Mouse (Mus musculus): ENCODE data around the gene Cyp2g1. TPM values are rescaled to one million over a fixed set of nuclear protein-coding genes. Genes with fewer than 3 reads are reported as not detected.
"Not testable (repeated sequence)": the region's sequence is repeated elsewhere in the genome, so short reads cannot be mapped to it uniquely, and the experiment has no call there.

Gene Cyp2g1
- polyA plus RNA-seq, 1 experiment = not detected

GRCm38 (mm10) chr7:26779799-26780416, 28.8 kb upstream of the Cyp2g1 start:
- TF ChIP-seq POLR2A (IDR thresholded peaks at IDR 0.05; ENCODE audit: low read depth, low read length) (no peak), CTCF (conservative IDR thresholded peaks at IDR 0.05; ENCODE audit: insufficient read depth, insufficient read length, low read depth, low read length) (no peak)
- 80% methylated on average over 5 of the region's 5 CpGs for WGBS
- no peaks in the 10 kb centered on the region for H3K27me3 ChIP-seq (replicated peaks; ENCODE audit: control insufficient read depth, insufficient read depth, low read length)
- DNase-seq = no peak
- H3K4me1 ChIP-seq (ENCODE audit: control insufficient read depth, insufficient read depth, low read length) = peaks cover 11% of the 10 kb centered on the region; the same call in 1 of the 2 replicates
- H3K27ac ChIP-seq (ENCODE audit: insufficient read depth, low read depth, low read length) = no peak overlapping the region
- no peaks in the 10 kb centered on the region for H3K36me3 ChIP-seq (ENCODE audit: control insufficient read depth, insufficient read depth, low read length)
- no peak overlapping the region for H3K4me3 ChIP-seq (ENCODE audit: insufficient read depth, low read depth, low read length)

- Histone ChIP-seq H3K4me1 (ENCODE audit: control insufficient read depth, insufficient read depth, low read length) (peaks cover 11% of the 10 kb centered on the region; the same call in 1 of the 2 replicates), H3K4me3 (ENCODE audit: insufficient read depth, low read depth, low read length) (no peak overlapping the region), H3K36me3 (ENCODE audit: control insufficient read depth, insufficient read depth, low read length) (no peaks in the 10 kb centered on the region), H3K27me3 (replicated peaks; ENCODE audit: control insufficient read depth, insufficient read depth, low read length) (no peaks in the 10 kb centered on the region), H3K27ac (ENCODE audit: insufficient read depth, low read depth, low read length) (no peak overlapping the region)
- 24% methylated on average over 11 of the region's 11 CpGs for WGBS
- TF ChIP-seq CTCF (conservative IDR thresholded peaks at IDR 0.05; ENCODE audit: insufficient read depth, insufficient read length, low read depth, low read length) = no peak
- TF ChIP-seq POLR2A (IDR thresholded peaks at IDR 0.05; ENCODE audit: low read depth, low read length) = no peak
- DNase-seq = no peak
Observed at GRCm38 (mm10) chr7:26780510-26780909, 28.2 kb upstream of the Cyp2g1 start.

DNA sequence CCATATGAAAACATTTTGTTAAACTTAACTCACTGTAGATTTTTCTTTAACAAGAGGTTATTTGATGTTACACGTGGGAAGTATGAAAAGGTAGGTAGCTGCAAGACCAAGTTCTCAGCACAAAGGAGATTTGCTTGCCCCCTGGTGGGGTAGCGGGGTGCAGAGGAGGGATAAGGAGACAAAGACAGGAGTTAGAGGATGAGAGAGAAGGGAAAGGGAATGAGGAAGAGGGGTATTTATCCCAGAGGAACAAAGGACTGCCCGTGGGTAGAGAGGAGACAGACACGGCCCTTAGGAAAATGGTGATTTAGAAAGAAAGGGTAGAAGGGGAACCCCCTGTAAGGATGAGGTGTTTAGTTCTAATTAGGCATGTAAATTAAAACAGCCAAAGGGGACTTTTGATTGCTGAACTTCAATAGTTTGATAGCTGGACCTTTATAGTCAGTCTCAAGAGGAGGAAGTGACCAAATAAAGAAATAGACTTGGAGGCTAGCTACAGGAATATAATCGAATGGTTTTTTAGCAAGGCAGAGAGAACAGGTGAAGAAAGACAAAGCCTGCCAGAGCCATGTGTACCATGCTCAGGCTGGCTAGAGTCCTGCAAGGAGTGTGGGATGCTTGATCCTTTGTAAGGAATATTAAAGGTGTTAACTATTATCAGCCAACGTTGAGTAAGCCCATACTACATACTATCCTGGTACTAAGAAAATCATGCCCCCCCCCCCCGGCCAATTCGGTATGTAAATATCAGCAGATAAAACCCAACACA, 27.5 kb upstream of the Cyp2g1 start:
- WGBS = 32% methylated on average over 8 of the region's 8 CpGs
- TF ChIP-seq POLR2A (IDR thresholded peaks at IDR 0.05; ENCODE audit: low read depth, low read length) (no peak), CTCF (conservative IDR thresholded peaks at IDR 0.05; ENCODE audit: insufficient read depth, insufficient read length, low read depth, low read length) (no peak)

GRCm38 (mm10) chr7:26781767-26782131, 26.9 kb upstream of the Cyp2g1 start:
- Histone ChIP-seq H3K27me3 (replicated peaks; ENCODE audit: control insufficient read depth, insufficient read depth, low read length) (no peaks in the 10 kb centered on the region), H3K27ac (ENCODE audit: insufficient read depth, low read depth, low read length) (no peak overlapping the region), H3K36me3 (ENCODE audit: control insufficient read depth, insufficient read depth, low read length) (no peaks in the 10 kb centered on the region), H3K4me3 (ENCODE audit: insufficient read depth, low read depth, low read length) (no peak overlapping the region), H3K4me1 (ENCODE audit: control insufficient read depth, insufficient read depth, low read length) (peaks cover 11% of the 10 kb centered on the region; the same call in 1 of the 2 replicates)
- TF ChIP-seq POLR2A (IDR thresholded peaks at IDR 0.05; ENCODE audit: low read depth, low read length) (no peak), CTCF (conservative IDR thresholded peaks at IDR 0.05; ENCODE audit: insufficient read depth, insufficient read length, low read depth, low read length) (no peak)
- WGBS = 48% methylated on average over 8 of the region's 8 CpGs
- DNase-seq = no peak

More for the DNA sequence above, 27.5 kb upstream of the Cyp2g1 start:
- no peak for DNase-seq
- Histone ChIP-seq H3K4me1 (ENCODE audit: control insufficient read depth, insufficient read depth, low read length) (peaks cover 11% of the 10 kb centered on the region; the same call in 1 of the 2 replicates), H3K27ac (ENCODE audit: insufficient read depth, low read depth, low read length) (no peak overlapping the region), H3K4me3 (ENCODE audit: insufficient read depth, low read depth, low read length) (no peak overlapping the region), H3K27me3 (replicated peaks; ENCODE audit: control insufficient read depth, insufficient read depth, low read length) (no peaks in the 10 kb centered on the region), H3K36me3 (ENCODE audit: control insufficient read depth, insufficient read depth, low read length) (no peaks in the 10 kb centered on the region)

DNA sequence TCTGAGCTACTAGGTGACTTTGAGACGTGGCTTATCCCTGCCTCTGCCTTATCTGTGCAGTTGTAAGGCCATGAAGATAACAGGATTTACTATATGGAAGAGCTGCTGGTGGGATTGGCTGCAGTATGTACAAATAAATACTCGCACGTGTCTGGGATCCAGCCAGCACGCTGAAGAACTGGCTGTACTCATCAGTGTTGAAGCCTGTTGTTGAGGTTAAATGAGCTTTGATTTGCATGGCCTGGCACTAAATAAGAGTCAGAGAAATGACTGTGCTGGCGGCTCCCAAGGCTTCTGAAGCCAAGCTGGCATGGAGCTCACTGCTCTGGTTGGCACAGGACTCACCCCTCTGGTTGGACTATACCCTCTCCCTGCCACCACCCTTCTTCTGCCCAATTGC, 25.5 kb upstream of the Cyp2g1 start:
- Histone ChIP-seq H3K27ac (ENCODE audit: insufficient read depth, low read depth, low read length) (peak overlapping the region; percentile 37; the same call in 1 of the 2 replicates), H3K4me3 (ENCODE audit: insufficient read depth, low read depth, low read length) (no peak overlapping the region), H3K4me1 (ENCODE audit: control insufficient read depth, insufficient read depth, low read length) (peaks cover 11% of the 10 kb centered on the region; the same call in 1 of the 2 replicates), H3K36me3 (ENCODE audit: control insufficient read depth, insufficient read depth, low read length) (no peaks in the 10 kb centered on the region), H3K27me3 (replicated peaks; ENCODE audit: control insufficient read depth, insufficient read depth, low read length) (no peaks in the 10 kb centered on the region)
- TF ChIP-seq CTCF (conservative IDR thresholded peaks at IDR 0.05; ENCODE audit: insufficient read depth, insufficient read length, low read depth, low read length) (no peak), POLR2A (IDR thresholded peaks at IDR 0.05; ENCODE audit: low read depth, low read length) (no peak)
- peak; percentile 95 for DNase-seq
- 41% methylated on average over 5 of the region's 5 CpGs for WGBS

DNA sequence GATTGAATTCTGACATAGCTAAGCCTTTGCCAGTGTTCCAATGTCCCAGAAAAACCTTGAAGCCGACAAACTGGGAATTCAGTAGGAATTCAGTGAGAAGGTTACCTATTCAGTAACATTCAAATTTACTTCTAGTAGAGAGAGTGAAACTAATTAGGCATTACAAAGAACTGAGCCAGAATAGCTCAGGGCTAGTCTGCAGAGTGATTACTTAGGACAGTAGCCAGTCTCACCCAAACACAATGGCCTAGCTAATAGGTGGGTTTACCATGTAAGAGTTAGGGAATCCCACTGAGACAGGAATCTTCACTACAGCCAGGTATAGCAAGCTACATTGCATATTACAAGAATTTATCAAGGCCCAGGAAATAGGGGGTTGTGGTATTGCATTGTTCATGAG, 22.7 kb upstream of the Cyp2g1 start:
- H3K4me1 ChIP-seq (ENCODE audit: control insufficient read depth, insufficient read depth, low read length) = peaks cover 11% of the 10 kb centered on the region; the same call in 1 of the 2 replicates
- 30% methylated on average over 1 of the region's 1 CpGs for WGBS

GRCm38 (mm10) chr7:26789984-26790383, 18.7 kb upstream of the Cyp2g1 start:
- Histone ChIP-seq H3K4me3 (ENCODE audit: insufficient read depth, low read depth, low read length) (no peak overlapping the region), H3K36me3 (ENCODE audit: control insufficient read depth, insufficient read depth, low read length) (no peaks in the 10 kb centered on the region), H3K4me1 (ENCODE audit: control insufficient read depth, insufficient read depth, low read length) (no peaks in the 10 kb centered on the region), H3K27ac (ENCODE audit: insufficient read depth, low read depth, low read length) (no peak overlapping the region), H3K27me3 (replicated peaks; ENCODE audit: control insufficient read depth, insufficient read depth, low read length) (no peaks in the 10 kb centered on the region; the same call in 1 of the 2 replicates)
- TF ChIP-seq CTCF (conservative IDR thresholded peaks at IDR 0.05; ENCODE audit: insufficient read depth, insufficient read length, low read depth, low read length) (no peak), POLR2A (IDR thresholded peaks at IDR 0.05; ENCODE audit: low read depth, low read length) (no peak)
- no peak for DNase-seq
- WGBS = 29% methylated on average over 6 of the region's 6 CpGs

More for the DNA sequence above, 22.7 kb upstream of the Cyp2g1 start:
- not testable (repeated sequence) for H3K4me3 ChIP-seq (ENCODE audit: insufficient read depth, low read depth, low read length); H3K27me3 ChIP-seq (replicated peaks; ENCODE audit: control insufficient read depth, insufficient read depth, low read length); H3K27ac ChIP-seq (ENCODE audit: insufficient read depth, low read depth, low read length); H3K36me3 ChIP-seq (ENCODE audit: control insufficient read depth, insufficient read depth, low read length)
- peak; percentile 10 for DNase-seq

Measured in kidney, adult 2 months (tissue).